Mouse (Mus musculus) liver, postnatal 0 days (tissue): ENCODE data around the gene Ano3. TPM values are rescaled to one million over a fixed set of nuclear protein-coding genes. Genes with fewer than 3 reads are reported as not detected.

Experiments used
- ATAC-seq: fragments of 200-750 bp; cut with Nextera tagmentation; 2 replicates; pipeline ENCODE4 v1.8.0; 2017; ENCODE audit warnings: mild to moderate bottlenecking, moderate library complexity
- DNase-seq: peaks from one replicate; pipeline ENCODE4 v3.0.0-alpha.2; 2016
- H3K27ac ChIP-seq: fragments of 300-500 bp; sonication (generic); 2 replicates; pipeline ENCODE4 v1.5.1; 2014; ENCODE audit warnings: antibody characterized with exemption, moderate library complexity, mild to moderate bottlenecking, low read depth
- H3K27me3 ChIP-seq: fragments of 300-500 bp; sonication (generic); 2 replicates; pipeline ENCODE4 v1.6.1; 2014; ENCODE audit warnings: low read length, control low read depth, mixed read lengths; ENCODE audit not compliant: insufficient read depth
- H3K36me3 ChIP-seq: fragments of 300-500 bp; sonication (generic); replicated peaks from 2 replicates; pipeline ENCODE4 v1.6.1; 2014; ENCODE audit warnings: mild to moderate bottlenecking, control low read depth, low read length, moderate library complexity, mixed read lengths; ENCODE audit not compliant: insufficient read depth
- H3K4me1 ChIP-seq: fragments of 300-500 bp; sonication (generic); 2 replicates; pipeline ENCODE4 v1.6.1; 2014; ENCODE audit warnings: antibody characterized with exemption, mild to moderate bottlenecking, control low read depth; ENCODE audit not compliant: insufficient read depth
- H3K4me2 ChIP-seq: fragments of 300-500 bp; sonication (generic); 2 replicates; pipeline ENCODE4 v1.6.1; 2014; ENCODE audit warnings: low read depth, mild to moderate bottlenecking, low read length, moderate library complexity, mixed read lengths
- H3K4me3 ChIP-seq: fragments of 300-500 bp; sonication (generic); 2 replicates; pipeline ENCODE4 v1.5.1; 2014; ENCODE audit warnings: low read depth, low read length
- H3K9ac ChIP-seq: fragments of 300-500 bp; sonication (generic); replicated peaks from 2 replicates; pipeline ENCODE4 v1.6.1; 2014; ENCODE audit warnings: mild to moderate bottlenecking, moderate library complexity
- H3K9me3 ChIP-seq: fragments of 300-500 bp; sonication (generic); 2 replicates; pipeline ENCODE4 v1.6.1; 2016; ENCODE audit warnings: mild to moderate bottlenecking, control low read depth, low read length, mixed read lengths
- CTCF ChIP-seq: sonication (generic); IDR thresholded peaks from 2 replicates; pipeline ENCODE4 v1.5.1; 2016; ENCODE audit warnings: antibody characterized with exemption, low read depth
- EP300 ChIP-seq: IDR thresholded peaks from 2 replicates; pipeline ENCODE4 v1.6.1; 2016; ENCODE audit warnings: antibody characterized with exemption, low read depth, mild to moderate bottlenecking
- WGBS: fragments of 180-500 bp; shearing (Covaris S2); extraction: QIAGEN DNeasy Blood & Tissue Kit; methylation state at CpG from one replicate; pipeline ENCODE4 v1.1.7; 2014; ENCODE audit not compliant: insufficient replicate concordance; 5-methylcytosine and 5-hydroxymethylcytosine counted together
- polyA plus RNA-seq: library from polyadenylated mRNA; unstranded; fragments of >200 nt; fragmentation: Nextera tagmentation; extraction: Ambion mirVana; gene quantifications from 2 replicates; pipeline ENCODE4 v1.2.1, GENCODE M21; 2015

Ano3 gene
- polyA plus RNA-seq, 1 experiment from 2014 or later, result not detected

GRCm38 (mm10) chr2:110787396-110787795 is 163.3 kb downstream of the Ano3 start:
- WGBS, result 76% methylated on average over 3 of the region's 3 CpGs
- no peak overlapping the region for H3K4me3 ChIP-seq
- no peaks in the 10 kb centered on the region for H3K36me3 ChIP-seq
- no peak overlapping the region for H3K27ac ChIP-seq
- no peak for TF ChIP-seq EP300
- TF ChIP-seq CTCF, result no peak
- no peaks in the 10 kb centered on the region for H3K4me1 ChIP-seq
- no peak overlapping the region for H3K9ac ChIP-seq
- ATAC-seq (no peak), DNase-seq (no peak)
- no peaks in the 10 kb centered on the region for H3K27me3 ChIP-seq
- no peak overlapping the region for H3K4me2 ChIP-seq
- no peaks in the 10 kb centered on the region for H3K9me3 ChIP-seq

- TF ChIP-seq EP300 (no peak), CTCF (no peak)
- no peaks in the 10 kb centered on the region for H3K27me3 ChIP-seq
- no peak for ATAC-seq
- H3K4me3 ChIP-seq, result no peak overlapping the region
- H3K4me1 ChIP-seq, result no peaks in the 10 kb centered on the region
- no peaks in the 10 kb centered on the region for H3K36me3 ChIP-seq
- no peak overlapping the region for H3K4me2 ChIP-seq
- H3K9me3 ChIP-seq, result no peaks in the 10 kb centered on the region
- H3K27ac ChIP-seq, result no peak overlapping the region
- 68% methylated on average over 2 of the region's 2 CpGs for WGBS
- DNase-seq, result no peak
- no peak overlapping the region for H3K9ac ChIP-seq
Observed at GRCm38 (mm10) chr2:110759434-110759833, 191.3 kb downstream of the Ano3 start.

DNA sequence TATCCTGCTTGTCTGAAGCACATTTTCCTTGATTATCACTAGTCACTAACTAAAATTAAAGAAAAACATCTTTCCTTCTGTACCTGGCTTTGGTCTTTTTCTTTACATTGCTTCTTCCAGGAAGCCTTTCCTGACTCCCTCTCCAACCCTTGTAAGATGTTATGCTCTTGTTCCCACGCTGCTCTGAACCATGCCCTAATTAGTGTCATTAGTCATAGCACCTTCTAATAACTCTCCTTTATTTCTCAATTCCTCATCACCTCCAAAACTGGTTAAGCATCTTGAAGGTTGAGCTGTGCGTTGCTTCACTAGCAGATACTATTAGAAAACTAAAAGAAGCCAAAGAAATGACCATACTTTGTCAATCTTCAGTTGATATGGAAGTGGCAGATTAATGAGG is 193.2 kb downstream of the Ano3 start:
- 63% methylated on average over 2 of the region's 2 CpGs for WGBS
- Histone ChIP-seq H3K4me2 (no peak overlapping the region), H3K4me1 (no peaks in the 10 kb centered on the region), H3K27ac (no peak overlapping the region), H3K27me3 (no peaks in the 10 kb centered on the region), H3K9ac (no peak overlapping the region), H3K4me3 (no peak overlapping the region), H3K36me3 (no peaks in the 10 kb centered on the region), H3K9me3 (no peaks in the 10 kb centered on the region)
- no peak for DNase-seq
- TF ChIP-seq EP300 (no peak), CTCF (no peak)
- no peak for ATAC-seq

- Histone ChIP-seq H3K4me2 (no peak overlapping the region), H3K9me3 (no peaks in the 10 kb centered on the region), H3K36me3 (no peaks in the 10 kb centered on the region), H3K4me3 (no peak overlapping the region), H3K27me3 (no peaks in the 10 kb centered on the region), H3K27ac (no peak overlapping the region), H3K9ac (no peak overlapping the region), H3K4me1 (no peaks in the 10 kb centered on the region)
- WGBS, result 50% methylated on average over 1 of the region's 1 CpGs
- TF ChIP-seq CTCF (no peak), EP300 (no peak)
- no peak for ATAC-seq
- no peak for DNase-seq
Observed at GRCm38 (mm10) chr2:110740493-110740892, 210.2 kb downstream of the Ano3 start.

DNA sequence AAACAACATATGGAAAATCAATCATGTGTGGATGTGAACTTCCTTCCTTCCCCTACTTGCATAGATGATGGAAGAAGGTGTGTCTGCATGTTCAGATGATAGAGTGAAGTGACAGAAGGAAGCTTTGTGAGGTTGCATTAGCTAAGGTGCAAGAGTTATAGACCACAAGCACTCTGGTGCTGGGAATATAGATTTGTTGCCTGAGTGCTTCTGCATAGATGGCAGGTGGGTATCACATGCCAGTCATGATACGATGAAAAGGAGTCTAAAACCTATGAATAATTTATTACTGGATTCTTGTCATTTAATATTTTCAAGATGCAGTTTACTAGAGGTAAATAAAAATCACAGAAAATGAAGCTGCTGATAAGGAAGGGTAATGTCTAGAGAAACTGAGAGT is 210.9 kb downstream of the Ano3 start:
- Histone ChIP-seq H3K4me2 (no peak overlapping the region), H3K36me3 (no peaks in the 10 kb centered on the region), H3K4me1 (no peaks in the 10 kb centered on the region), H3K27me3 (no peaks in the 10 kb centered on the region), H3K9me3 (no peaks in the 10 kb centered on the region), H3K4me3 (no peak overlapping the region), H3K9ac (no peak overlapping the region), H3K27ac (no peak overlapping the region)
- DNase-seq, result no peak
- 85% methylated on average over 1 of the region's 1 CpGs for WGBS
- TF ChIP-seq CTCF, result no peak
- TF ChIP-seq EP300, result no peak
- ATAC-seq, result no peak

DNA sequence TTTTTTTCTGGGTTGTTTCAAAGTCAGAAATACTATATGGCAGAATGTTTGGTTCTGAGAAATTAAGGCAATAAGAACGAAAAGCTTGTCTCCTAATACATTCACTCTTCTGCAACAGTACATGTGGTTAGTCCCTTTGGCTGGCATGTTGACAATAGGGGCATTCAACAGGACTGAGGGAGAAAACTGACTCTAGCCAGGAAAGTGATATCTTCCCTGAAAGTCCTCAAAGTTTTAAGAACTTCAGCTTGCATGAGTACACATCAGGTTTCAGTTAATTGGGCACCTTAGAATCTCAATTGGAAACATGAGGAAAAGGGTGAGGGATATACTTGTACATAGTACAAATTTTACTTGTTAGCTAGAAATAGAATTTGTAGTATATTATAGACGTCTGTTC is 212.7 kb downstream of the Ano3 start:
- WGBS, result 61% methylated on average over 2 of the region's 2 CpGs
- Histone ChIP-seq H3K4me3 (no peak overlapping the region), H3K36me3 (no peaks in the 10 kb centered on the region), H3K4me1 (no peaks in the 10 kb centered on the region), H3K9ac (no peak overlapping the region), H3K4me2 (no peak overlapping the region), H3K9me3 (no peaks in the 10 kb centered on the region), H3K27ac (no peak overlapping the region), H3K27me3 (no peaks in the 10 kb centered on the region)
- ATAC-seq (no peak), DNase-seq (no peak)
- TF ChIP-seq CTCF, result no peak
- TF ChIP-seq EP300, result no peak

DNA sequence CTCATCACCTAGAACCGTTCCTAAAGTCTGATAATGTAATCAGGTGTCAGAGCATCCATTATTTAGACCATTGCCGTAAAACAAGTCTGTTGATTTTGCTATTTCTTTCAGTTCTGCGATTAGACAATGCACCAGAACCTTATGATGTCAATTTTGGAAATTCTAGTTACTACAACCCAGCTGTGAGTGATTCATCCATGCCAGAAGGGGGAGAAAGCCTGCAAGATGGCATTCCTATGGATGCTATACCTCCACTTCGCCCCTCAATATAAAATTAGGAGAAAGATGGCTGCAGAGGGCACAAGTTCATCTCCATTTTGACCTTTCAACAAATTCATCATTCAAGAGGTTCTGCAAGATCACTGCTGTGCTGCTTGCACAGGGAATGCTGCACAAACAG is 213.5 kb downstream of the Ano3 start:
- Histone ChIP-seq H3K36me3 (no peaks in the 10 kb centered on the region), H3K27me3 (no peaks in the 10 kb centered on the region), H3K4me3 (no peak overlapping the region), H3K9me3 (no peaks in the 10 kb centered on the region), H3K27ac (no peak overlapping the region), H3K9ac (no peak overlapping the region), H3K4me1 (no peaks in the 10 kb centered on the region), H3K4me2 (no peak overlapping the region)
- 59% methylated on average over 4 of the region's 4 CpGs for WGBS
- ATAC-seq, result no peak
- TF ChIP-seq CTCF (no peak), EP300 (no peak)
- DNase-seq, result no peak
